Mouse (Mus musculus) T-cell, adult 2 months (primary cell): ENCODE measurements at regions not wholly inside any gene's neighbourhood (a gene's known extent, or its start where the extent isn't known, plus 50 kb on each side); places are given as distances from the start of the nearest gene placed in this dataset.

Experiments used
- DNase-seq: peaks from one replicate; pipeline ENCODE4 v3.0.0; 2022; ENCODE audit warnings: low spot score

DNA sequence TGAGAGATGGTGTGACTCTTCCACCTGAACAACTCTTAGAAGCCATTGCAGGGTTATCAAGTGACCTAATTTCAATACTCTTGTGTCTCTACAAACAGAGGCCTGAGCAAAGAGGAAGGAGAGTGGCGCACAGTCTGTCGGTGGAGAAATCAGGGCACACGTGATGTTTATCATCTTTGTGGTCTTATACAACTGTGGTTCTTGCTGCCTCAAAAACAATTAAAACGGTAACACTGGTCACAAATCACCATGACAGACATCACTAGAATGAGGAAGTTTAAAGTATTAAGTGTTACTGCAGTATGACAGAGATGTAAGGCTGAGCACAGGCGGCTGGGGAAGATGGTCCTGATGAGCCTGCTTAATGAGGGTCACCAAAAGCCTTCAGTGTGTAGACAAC is 73.6 kb downstream of the Sdc1 start:
- peak; percentile 22 for DNase-seq

DNA sequence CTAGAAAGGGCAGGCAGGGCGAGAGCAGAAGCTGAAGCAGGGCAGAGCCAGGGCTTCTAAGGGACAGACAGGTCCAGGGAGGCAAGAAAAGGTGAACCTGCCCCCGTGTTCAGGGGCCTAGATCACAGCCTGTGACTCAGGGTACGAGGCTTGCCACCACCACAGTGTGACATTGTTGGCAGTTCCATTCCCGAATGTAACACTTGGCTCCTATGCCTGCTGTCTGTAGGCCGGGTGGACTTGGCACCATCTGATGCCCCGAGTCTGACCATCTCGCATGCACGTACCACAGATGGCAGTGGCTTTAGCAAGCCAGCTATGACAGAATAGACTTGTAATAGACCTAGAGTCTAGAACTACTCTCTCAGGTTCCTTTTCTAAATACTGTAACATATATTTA is 74.3 kb downstream of the Sdc1 start:
- DNase-seq = no peak

DNA sequence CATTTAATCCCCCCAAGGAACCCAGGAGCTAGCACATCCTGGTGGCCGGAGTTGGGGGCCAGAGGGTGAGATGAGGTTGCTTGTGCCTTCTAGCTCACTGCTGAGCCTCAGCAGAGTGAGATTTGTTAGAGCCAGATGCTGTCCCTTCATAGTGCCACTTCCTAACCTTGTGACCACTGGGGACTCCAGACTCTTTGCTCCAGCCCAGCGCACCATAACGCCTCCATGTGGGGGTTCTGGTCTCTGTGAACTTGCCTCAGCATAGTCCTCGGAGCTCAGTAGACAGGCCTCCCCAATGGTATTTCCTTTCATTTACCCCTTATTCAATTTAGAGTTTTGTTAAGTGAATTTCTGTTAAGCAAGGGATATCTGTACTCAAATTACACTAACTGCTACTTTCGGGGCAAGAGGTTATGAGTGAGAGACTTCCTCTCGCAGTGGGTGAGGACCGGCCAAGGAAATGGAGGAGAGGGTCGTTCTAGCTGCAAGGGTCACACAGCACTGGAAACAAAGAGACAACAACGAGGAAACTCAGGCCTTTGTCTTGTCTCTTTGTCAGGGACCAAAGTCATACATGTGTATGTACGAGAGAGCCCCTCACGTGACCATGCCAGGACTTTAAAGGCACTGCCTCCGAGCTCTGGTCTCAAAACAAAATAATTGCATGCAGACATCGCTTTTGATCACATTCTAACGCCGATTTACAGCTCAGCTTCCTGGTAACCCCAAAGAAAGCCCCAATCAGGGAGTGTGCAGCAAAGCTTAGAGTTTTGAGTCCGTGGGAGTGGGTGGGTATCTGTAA is 74.8 kb upstream of the Laptm4a start:
- DNase-seq = peak; percentile 44

DNA sequence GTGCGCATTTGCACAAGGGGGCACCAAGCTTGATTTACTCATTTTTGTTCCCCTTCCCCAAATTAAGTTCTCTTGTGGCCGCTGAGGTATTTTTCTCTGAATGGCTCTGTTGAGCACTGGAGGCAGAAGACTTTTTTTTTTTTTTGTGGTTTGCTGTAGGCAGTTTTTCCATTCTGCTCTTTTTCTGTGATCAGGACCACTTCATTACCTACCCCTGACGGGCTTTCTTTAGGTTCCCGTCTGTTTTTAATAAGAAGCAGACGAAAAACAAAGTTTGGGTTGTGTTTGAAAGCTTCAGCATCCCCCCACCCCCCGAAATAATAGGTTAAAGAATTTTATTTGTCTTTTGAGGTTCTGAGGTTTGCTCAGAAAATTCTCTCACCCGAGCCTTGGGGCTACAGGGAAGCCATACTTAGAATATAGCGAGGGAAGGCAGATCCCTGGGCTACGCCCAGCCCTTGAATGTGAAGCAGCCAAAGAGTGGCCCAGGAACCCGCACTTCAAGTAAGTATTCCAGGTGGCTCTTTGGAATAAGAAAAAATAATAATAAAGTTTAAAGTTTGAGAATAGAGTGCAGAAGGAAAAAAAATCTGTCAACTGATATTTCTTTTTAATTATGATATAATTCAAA is 74.1 kb upstream of the Laptm4a start:
- no peak for DNase-seq

DNA sequence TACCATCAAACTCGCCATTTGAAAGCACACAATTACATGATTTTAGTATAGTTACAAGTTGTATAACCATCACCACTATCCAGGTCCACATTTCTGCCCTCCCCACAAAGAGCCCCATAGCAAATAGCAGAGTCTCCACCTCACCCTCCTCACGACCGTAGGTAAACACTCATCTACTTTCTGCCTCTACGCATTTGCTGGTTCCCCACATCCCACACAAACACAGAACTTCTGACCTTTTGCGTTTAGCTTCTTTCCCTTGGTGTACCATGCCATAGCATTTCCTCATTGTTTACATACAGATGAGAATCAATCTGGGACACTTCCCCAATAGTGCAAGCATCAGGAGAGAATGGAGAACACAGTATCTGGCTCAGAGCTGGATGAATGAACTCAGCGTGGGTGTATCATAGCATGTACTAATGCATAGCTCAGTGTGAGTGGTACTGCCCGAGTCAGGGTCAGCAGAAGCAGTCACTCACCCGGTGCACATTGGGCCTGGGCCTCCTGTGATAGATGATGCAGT is 73.5 kb upstream of the Laptm4a start:
- no peak for DNase-seq

DNA sequence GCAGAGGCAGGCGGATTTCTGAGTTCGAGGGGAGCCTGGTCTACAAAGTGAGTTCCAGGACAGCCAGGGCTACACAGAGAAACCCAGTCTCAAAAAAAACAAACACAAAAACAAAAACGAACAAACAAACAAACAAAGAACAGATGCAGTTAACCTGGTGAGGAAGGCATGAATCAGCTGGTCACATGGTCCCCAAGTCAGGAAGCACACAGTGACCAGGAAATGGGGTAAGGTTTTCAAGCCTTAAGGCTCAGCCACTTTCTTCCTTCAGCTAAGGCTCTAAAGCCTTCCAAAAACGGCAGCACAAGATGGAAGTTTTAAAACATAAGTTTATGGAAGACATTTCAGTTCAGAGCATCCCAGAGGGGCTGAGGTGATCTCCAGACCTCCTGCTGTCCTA is 67.6 kb upstream of the Laptm4a start:
- no peak for DNase-seq

DNA sequence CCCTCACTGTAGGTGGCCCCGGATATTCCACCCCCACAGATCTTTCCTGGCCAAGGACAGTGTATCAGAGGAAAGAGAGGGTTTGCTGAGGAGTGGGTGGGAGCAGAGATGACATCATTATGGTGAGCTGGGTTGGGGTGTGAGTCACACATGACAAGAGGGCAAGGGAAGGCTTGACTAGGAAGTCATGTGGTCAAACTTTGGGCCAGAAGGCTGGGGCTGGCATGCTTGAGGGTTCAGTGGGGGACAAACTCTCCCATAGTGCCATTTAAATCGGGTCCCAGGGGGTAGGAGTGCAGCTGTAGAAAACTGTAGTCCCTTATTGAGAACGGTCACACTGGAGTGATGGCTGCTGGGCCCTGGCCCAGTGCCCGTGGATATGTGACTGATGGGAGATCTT is 67.1 kb upstream of the Laptm4a start:
- no peak for DNase-seq

DNA sequence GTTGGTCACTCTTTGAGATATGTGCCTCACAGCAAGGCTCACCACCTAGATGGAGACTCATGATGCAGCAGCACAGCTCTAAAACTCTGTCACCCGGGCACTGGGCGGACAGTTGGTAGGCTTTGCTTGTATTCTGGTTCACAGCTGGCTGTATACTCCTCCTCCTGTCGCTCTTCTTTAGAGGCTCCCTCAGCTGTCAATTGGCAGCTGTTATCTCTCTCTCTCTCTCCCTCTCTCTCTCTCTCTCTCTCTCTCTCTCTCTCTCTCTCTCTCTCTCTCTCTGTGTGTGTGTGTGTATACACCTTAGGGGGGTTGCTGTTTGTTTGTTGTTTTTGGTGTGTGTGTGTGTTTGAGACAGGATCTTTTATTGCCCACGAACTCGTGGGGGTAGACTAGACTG is 66.3 kb upstream of the Laptm4a start:
- no peak for DNase-seq

DNA sequence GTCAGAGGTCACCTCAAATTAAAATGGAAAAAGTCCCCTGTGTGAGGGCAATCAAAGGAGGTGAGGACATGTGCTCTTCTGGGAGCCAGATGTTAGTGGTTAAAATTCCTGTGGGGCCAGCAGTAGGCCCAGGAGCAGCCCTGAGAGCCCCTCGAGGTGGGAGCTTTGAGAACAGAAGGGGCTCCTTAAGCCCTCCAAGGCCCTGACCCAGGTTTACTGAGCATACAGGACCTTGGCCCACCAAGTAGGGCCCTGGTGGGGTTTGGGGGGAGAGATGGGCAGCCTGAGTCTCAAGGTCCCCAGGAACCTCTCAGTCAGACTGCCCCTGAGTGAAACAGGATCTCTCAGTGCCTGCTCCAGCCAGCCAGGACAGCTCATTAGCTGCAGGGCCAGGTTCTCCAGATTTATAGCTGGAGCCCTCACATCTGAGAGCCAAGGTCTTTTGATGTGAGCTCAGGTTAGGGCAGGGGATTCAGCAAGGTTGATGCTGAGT is 65.4 kb upstream of the Laptm4a start:
- DNase-seq = no peak

DNA sequence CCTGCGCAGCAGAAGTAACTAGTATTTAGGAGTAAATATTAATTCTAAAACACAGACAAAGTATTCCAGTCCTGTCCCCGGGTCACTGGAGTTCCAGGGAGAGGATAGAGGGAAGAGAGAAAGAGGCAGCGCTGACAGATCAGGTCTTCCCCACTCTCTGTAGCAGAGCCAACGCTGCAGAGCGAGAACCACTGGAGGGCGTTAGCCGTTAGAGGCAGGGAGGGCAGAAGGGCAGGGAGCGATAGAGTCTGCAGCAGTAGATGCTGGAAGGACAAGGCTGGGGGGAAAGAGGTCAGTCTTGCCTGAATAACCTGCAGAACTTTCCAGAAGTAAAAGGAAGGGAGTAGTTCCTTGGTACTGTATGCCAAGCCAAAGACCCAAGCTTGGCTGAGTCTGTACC is 64.2 kb upstream of the Laptm4a start:
- no peak for DNase-seq

DNA sequence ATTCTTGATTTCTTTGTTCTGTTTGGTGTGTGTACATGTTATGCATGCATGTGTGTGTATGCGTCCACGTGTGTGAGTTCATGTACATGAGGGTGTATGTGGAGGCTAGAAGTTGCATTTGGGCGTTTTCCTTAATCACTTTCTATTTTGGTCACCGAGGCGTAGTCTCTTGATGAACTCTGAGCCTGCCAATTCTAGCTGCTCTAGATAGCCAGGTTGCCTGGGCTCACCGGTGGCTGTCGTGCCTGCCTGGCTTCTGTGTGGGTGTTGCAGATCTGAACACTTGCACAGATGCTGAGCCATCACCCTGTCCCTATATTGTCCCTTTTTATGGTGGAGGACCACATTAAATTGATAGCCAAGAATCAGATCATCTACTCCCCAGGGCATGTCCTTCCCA is 62.7 kb upstream of the Laptm4a start:
- DNase-seq = no peak

DNA sequence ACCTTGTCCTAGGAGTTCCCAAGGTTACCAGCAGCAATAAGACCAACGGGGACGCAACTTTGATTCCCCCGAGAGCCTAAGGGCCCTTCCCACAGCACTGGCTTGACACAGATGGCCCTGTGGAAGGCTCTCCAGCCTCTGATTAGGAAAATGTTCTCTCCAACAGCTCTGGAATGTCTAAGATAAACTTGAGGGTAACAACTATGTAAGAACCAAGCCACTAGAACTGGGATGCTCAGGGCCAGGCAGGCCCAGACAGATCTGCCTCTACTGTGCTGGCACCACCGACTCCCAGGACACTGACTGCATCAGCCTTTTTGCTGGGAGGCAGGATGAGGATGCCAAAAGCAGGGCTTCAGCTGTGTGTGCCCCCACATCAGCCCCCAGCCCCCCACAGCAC is 61.9 kb upstream of the Laptm4a start:
- DNase-seq = no peak

DNA sequence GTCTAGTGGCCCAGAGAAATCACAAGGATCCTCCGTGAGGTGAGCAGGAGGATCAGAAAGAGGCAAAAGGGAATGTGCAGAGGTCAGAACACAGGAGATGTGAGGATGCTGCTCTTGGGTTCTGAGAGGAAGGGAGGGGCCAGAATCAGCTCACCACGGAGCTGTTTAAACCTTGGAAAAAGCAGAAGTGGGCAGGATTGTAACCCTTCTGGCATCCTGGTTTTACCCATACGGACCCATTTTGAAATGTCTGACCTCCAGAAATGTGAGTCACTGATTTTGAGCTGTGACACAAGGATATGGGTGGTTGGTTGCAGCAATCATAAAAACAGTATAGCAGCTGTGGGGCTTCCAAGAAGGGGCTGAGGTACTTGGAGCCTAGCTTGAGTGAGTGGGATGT is 56.6 kb upstream of the Laptm4a start:
- no peak for DNase-seq

DNA sequence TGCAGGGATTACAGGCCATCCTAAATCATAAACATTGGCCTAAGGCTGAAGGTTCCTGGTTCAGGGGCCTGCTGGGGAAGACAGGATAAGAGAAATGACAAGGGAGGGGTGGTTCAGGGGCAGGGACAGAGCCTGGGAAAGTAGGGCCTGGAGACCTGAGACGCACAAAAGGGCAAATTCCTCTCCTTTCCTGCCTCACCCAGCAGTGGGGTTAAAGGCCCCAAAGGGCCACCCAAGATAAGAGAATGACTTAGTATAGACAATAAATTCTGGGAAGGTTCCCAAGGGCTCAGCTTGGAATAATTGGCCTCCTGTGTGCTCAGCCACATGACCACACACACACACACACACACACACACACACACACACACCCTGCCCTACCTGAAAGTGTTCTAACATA is 56.2 kb upstream of the Laptm4a start:
- no peak for DNase-seq

DNA sequence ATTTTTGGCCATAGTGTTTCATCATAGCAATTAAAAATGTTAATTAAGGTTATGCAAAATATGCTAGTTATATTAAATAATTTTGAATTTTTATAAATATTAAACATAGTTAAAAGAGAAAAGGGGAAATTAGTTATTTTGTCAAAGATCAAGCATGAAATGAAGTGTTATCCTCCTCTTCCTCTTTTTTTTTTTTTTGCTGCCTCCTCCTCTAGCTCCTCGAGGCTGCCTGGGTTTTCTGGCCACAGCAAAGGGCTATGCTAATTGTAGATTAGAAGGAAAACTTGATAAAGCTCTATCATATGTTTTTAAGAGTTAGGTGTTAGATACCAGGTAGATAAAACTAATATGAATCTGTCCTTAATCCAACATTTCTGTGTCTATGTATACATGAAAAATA is 54.4 kb upstream of the Laptm4a start:
- no peak for DNase-seq

DNA sequence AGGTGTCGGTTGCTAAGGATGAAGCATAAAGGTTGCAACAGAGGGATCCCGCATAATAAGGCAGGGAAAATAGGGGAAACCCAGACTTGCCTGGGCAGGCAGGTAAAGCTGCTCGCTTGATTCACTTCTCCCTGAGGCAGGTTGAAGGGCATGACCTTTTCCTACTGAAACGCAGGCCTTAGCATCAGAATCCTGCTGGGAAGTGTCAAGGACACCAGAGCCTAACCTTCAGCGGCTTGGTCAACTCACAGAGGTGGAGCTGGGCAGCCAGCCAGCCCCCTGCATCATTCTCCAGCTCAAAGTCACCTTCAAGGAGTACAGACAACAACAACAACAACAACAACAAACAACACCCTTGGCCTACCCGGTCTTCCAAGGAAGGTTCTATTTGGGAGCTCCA is 52.8 kb upstream of the Laptm4a start:
- DNase-seq = no peak

DNA sequence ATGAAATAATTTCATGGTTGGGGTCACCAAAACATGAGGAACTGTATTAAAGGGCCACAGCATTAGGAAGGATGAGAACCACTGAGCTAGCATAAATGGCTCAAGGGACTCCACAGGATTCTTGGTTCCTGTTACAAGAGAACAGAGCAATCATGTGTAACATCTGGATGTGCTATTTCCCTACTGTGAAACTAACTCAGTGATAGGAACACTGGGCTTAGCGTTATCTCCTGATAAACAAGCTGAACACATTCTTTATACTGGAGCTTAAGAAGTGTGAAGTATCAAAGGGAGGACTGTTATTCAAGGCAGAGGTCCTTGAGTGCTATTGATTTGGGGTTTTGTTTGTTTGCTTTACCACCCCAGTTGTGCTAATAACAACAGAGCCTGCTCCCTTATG is 52.3 kb upstream of the Laptm4a start:
- DNase-seq = no peak
